Mouse (Mus musculus) monocyte, adult 2 months (primary cell): Measurements from ENCODE around the gene Fem1a.
A peak's percentile ranks its signal among the peaks of the same experiment; 100 is the strongest.

Experiments used
- DNase-seq, 2 experiments: peaks; one replicate each; pipeline ENCODE4 v3.0.0; 2022; ENCODE audit warnings: low spot score in 2 of 2, low read depth in 1 of 2

Gene Fem1a

DNA sequence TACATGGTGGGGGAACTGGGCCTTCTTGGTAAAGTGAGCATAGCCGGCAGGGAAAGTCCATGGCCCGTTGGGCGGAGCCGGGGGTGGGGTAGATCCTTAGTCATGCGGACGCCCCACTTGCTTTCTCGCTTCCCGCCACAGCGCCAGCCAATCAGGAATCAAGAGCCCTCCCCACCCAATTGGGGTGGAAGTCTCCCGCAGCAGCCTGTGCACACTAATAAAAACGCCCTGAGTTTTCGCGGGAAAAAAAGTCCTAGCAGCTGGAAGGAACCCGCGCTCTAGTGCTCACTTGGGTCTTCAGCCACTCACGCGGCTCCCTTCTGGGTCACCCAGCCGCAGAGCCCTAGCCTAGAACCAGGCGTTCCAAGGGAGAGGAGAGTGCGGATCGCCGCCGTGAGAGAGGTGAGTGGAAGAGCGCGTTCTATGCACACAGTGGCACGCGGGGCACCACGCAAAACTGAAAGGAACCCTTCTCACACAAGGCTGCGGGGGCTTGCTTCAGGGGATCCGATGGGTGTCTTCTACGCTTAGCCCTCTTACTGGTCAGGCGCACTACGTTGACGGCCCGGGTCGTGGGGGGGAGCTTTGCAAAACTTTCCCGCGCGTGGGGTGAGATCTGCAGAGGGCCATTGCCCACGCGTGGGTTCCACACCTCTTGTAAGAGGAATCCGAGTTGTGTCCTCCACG is 46.7 kb downstream of the Fem1a start, which contains the start of gene Uhrf1:
Gene Uhrf1 (plus strand): TSS at position 162 of the 687 bp plus-strand sequence.
- peak; percentile 58 to 71 for DNase-seq

DNA sequence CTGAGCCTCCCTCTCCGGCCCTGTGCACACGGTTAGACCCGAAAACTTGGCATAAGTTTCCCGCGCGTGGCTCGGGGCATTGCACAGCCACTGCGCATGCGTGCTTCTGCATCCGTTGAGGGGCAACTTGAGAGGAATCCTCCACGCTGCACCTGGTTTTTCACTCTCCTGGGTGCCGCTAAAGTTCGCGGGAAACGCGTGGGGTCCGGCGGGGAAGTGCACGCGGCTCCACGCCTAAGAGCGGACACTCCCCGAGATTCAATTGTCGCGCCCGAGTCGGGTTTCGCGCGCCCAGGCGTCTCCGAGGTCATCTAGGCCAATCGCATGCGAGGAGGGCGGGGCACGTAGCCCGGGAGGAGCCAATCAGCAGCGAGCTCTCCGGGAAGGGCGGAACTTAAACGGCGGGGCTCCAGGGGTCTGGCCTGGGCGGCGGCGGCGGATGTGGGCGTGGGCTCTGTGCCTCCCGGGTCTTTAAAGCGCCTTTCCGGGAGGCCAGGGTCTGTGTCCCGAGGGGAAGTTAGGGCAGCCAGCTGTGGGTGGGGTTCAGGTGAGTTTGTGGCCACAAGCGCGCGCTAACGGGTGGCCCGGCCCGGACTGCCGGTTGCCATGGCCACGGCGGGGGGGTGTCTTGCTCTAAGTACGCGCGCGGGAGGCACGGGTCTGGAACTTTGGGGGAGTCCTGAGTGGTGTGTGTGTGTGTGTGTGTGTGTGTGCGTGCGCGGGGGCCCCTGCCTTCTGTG is 47.4 kb downstream of the Fem1a start:
- peak; percentile 88 for DNase-seq

DNA sequence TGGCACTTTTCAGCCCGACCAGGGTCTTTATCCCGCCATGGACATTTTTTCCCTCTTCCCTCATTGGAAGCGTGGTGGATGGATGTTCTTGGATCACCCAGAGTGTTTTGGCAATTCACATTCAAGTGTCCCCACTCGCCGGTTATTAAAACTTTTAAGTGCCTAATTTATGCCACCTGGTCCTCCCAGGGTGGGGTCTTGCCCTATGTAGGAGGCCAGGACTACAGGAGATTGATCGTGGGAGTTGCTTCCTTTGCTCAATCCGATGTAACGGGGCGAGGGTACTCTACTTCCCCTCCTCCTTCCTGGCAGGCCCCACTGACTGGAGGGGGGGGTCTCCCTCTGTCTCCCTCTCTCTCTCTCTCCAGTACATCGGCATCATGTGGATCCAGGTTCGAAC is 48.1 kb downstream of the Fem1a start:
- no peak for DNase-seq

DNA sequence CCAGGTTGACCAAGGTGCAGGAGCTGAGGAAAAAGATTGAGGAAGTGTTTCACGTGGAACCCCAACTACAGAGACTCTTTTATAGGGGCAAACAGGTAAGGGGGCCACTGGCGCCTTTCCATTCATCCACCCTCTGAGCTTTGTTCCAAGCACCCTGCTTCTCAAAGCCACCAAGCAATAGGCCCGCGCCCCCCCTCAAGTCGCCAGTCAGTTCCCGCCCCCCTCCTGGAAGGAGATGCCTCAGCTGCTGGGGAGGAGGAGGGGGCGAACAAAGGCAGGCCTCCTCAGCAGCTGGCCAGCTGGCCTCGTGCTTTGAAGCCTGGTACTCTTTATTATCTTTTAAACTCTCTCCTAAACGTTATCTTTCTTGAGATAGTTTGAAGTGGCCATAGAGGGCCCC is 48.5 kb downstream of the Fem1a start:
- DNase-seq = no peak

DNA sequence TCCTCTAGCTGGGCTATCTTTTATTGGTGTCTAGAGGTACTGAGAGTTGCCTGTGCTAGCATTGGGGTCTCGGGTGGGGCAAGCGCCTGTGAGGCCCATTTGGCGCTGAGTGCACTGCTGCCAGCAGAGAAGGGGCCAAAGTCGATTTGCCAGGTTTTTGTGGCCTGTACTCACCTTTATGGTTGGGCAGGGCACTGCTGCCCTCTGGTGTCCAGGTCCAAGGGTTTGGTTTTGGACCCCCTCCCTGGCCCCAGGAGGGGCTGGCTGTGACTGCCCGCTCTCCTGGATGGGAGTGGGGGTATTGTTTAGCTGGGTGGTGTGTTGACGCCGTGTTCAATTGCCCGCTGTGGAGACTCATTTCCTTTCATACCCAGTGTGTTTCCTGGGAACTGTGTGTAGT is 49.2 kb downstream of the Fem1a start:
- no peak for DNase-seq

DNA sequence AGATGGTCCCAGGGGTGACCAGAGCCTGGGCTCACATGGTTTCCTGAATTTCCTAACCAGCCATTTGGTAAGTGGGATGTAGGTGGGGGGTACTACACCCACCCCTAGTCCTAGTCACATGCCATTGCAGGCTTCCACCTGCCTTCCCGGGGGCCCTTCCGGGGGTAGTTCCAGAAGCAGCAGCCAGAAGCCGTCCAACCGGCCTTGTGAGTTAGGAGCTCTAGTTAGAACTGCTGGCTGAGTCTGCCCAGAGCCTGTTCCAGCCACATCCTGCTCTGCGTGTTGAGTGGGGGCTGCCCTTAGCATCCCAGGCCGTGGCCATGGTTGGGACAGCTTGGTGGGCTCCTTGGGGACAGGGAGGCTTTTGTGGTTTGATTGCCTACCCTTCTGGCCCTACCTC is 51.5 kb downstream of the Fem1a start:
- DNase-seq = no peak

DNA sequence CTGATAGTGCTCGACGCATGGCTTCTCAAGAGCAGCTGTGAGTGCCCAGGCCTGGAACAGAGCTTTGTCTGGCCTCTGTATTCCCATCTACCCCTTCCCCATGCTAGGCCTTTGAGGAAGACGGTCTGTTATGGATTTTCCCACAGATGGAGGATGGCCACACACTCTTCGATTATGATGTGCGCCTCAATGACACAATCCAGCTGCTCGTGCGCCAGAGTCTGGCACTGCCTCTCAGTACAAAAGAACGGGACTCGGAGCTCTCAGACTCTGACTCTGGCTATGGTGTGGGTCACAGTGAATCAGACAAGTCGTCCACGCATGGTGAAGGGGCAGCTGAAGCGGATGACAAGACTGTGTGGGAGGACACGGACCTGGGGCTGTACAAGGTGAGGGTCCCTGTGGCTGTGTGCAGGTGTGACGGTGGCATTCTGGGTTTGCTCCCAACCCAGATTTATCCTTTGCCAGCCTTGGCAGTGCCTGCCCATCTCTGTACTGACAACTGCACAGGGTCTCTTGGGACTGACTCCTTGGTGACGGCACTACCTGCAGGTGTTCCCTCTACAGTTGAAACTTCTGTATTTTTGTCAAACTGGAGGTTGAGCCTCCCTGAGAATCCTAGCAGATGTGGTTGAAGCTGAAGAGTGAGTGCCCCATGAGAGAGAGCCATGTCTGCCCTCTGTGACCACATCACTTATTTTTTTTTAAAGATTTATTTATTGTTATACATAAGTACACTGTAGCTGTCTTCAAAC is 52.8 kb downstream of the Fem1a start:
- no peak for DNase-seq
